Mouse (Mus musculus) heart, adult 9 months (tissue): Measurements from ENCODE around the gene Rps6kl1.
A peak's percentile ranks its signal among the peaks of the same experiment; 100 is the strongest.

Experiments used
- DNase-seq, 2 experiments: peaks; one replicate each; pipeline ENCODE4 v3.0.0; 2022; ENCODE audit warnings: low spot score in 2 of 2

Rps6kl1 gene

GRCm38 (mm10) chr12:85110011-85110697, 40.9 kb downstream of the Rps6kl1 start:
- DNase-seq = peak; percentile 19 to 29

GRCm38 (mm10) chr12:85109426-85109825, 41.6 kb downstream of the Rps6kl1 start:
- no peak for DNase-seq

GRCm38 (mm10) chr12:85108643-85109042, 42.4 kb downstream of the Rps6kl1 start:
- DNase-seq = no peak

GRCm38 (mm10) chr12:85106292-85106691, 44.8 kb downstream of the Rps6kl1 start:
- no peak for DNase-seq

GRCm38 (mm10) chr12:85104789-85105188, 46.3 kb downstream of the Rps6kl1 start:
- no peak for DNase-seq

GRCm38 (mm10) chr12:85103096-85103495, 48.0 kb downstream of the Rps6kl1 start:
- DNase-seq = no peak

GRCm38 (mm10) chr12:85101521-85102106, 49.5 kb downstream of the Rps6kl1 start:
- DNase-seq = no peak

- no peak for DNase-seq
Observed at GRCm38 (mm10) chr12:85101001-85101400, 50.1 kb downstream of the Rps6kl1 start.

GRCm38 (mm10) chr12:85095859-85096258, 55.2 kb downstream of the Rps6kl1 start:
- no peak for DNase-seq

GRCm38 (mm10) chr12:85095146-85095545, 55.9 kb downstream of the Rps6kl1 start:
- DNase-seq = no peak

GRCm38 (mm10) chr12:85094706-85095105, 56.4 kb downstream of the Rps6kl1 start:
- DNase-seq = peak; percentile 47 to 52

- DNase-seq = peak; percentile 70 to 80
Observed at GRCm38 (mm10) chr12:85094010-85094409, 57.1 kb downstream of the Rps6kl1 start.

GRCm38 (mm10) chr12:85092214-85092613, 58.9 kb downstream of the Rps6kl1 start:
- peak; percentile 49 for DNase-seq

- no peak for DNase-seq
Observed at GRCm38 (mm10) chr12:85091190-85091589, 59.9 kb downstream of the Rps6kl1 start.

GRCm38 (mm10) chr12:85087845-85088244, 63.2 kb downstream of the Rps6kl1 start:
- DNase-seq = no peak
